Mouse (Mus musculus) neural tube, embryonic 14.5 days (tissue): ENCODE data around the gene Marc2. TPM values are rescaled to one million over a fixed set of nuclear protein-coding genes. Genes with fewer than 3 reads are reported as not detected.
A peak's percentile ranks its signal among the peaks of the same experiment; 100 is the strongest.

Experiments used
- ATAC-seq: fragments of 200-750 bp; cut with Nextera tagmentation; 2 replicates; pipeline ENCODE4 v1.8.0; 2017; ENCODE audit warnings: low read depth, mild to moderate bottlenecking, moderate TSS enrichment, moderate library complexity
- H3K27ac ChIP-seq: fragments of 300-500 bp; sonication (generic); 2 replicates; pipeline ENCODE4 v1.5.1; 2014; ENCODE audit warnings: low read depth, mild to moderate bottlenecking, control low read depth, low read length, moderate library complexity, mixed read lengths
- H3K27me3 ChIP-seq: fragments of 300-500 bp; sonication (generic); 2 replicates; pipeline ENCODE4 v1.6.1; 2014; ENCODE audit warnings: low read length; ENCODE audit not compliant: control insufficient read depth, insufficient read depth
- H3K36me3 ChIP-seq: fragments of 300-500 bp; sonication (generic); 2 replicates; pipeline ENCODE4 v1.6.1; 2014; ENCODE audit warnings: low read length, mixed read lengths; ENCODE audit not compliant: control insufficient read depth, insufficient read depth
- H3K4me1 ChIP-seq: fragments of 300-500 bp; sonication (generic); 2 replicates; pipeline ENCODE4 v1.6.1; 2014; ENCODE audit warnings: low read length; ENCODE audit not compliant: control insufficient read depth, insufficient read depth
- H3K4me2 ChIP-seq: fragments of 300-500 bp; sonication (generic); 2 replicates; pipeline ENCODE4 v1.6.1; 2014; ENCODE audit warnings: mild to moderate bottlenecking, low read depth, low read length, control low read depth
- H3K4me3 ChIP-seq: fragments of 300-500 bp; sonication (generic); 2 replicates; pipeline ENCODE4 v1.5.1; 2014; ENCODE audit warnings: low read depth, low read length, control low read depth, mixed read lengths
- H3K9ac ChIP-seq: fragments of 300-500 bp; sonication (generic); replicated peaks from 2 replicates; pipeline ENCODE4 v1.6.1; 2014; ENCODE audit warnings: low read depth, mild to moderate bottlenecking, control low read depth, low read length, mixed read lengths
- H3K9me3 ChIP-seq: fragments of 300-500 bp; sonication (generic); 2 replicates; pipeline ENCODE4 v1.6.1; 2016; ENCODE audit warnings: low read length; ENCODE audit not compliant: control insufficient read depth
- WGBS: fragments of 180-500 bp; shearing (Covaris S2); extraction: QIAGEN DNeasy Blood & Tissue Kit; methylation state at CpG from one replicate; pipeline ENCODE4 v1.1.7; 2014; 5-methylcytosine and 5-hydroxymethylcytosine counted together
- polyA plus RNA-seq: library from polyadenylated mRNA; unstranded; fragments of >200 nt; fragmentation: Nextera tagmentation; extraction: Ambion mirVana; gene quantifications from 2 replicates; pipeline ENCODE4 v1.2.1, GENCODE M21; 2014

Gene Marc2
- polyA plus RNA-seq, 1 experiment from 2014 or later, result 108 TPM

- no peak for ATAC-seq
- Histone ChIP-seq H3K27ac (no peak overlapping the region), H3K27me3 (no peaks in the 10 kb centered on the region; the same call in 1 of the 2 replicates), H3K4me1 (peaks cover 6% of the 10 kb centered on the region; the same call in 1 of the 2 replicates), H3K36me3 (no peaks in the 10 kb centered on the region), H3K9ac (no peak overlapping the region), H3K4me2 (no peak overlapping the region), H3K9me3 (no peaks in the 10 kb centered on the region), H3K4me3 (no peak overlapping the region)
- 71% methylated on average over 15 of the region's 15 CpGs for WGBS
Measured at GRCm38 (mm10) chr1:184807627-184808417, 38.4 kb downstream of the Marc2 start.

- WGBS, result 81% methylated on average over 7 of the region's 7 CpGs
- ATAC-seq, result no peak
- H3K36me3 ChIP-seq, result no peaks in the 10 kb centered on the region
Measured at GRCm38 (mm10) chr1:184807123-184807522, 39.1 kb downstream of the Marc2 start.

GRCm38 (mm10) chr1:184805749-184806148 lies 40.5 kb downstream of the Marc2 start:
- peaks cover 3% of the 10 kb centered on the region; the same call in 1 of the 2 replicates for H3K4me1 ChIP-seq
- H3K4me3 ChIP-seq, result no peak overlapping the region
- no peaks in the 10 kb centered on the region for H3K9me3 ChIP-seq
- no peak overlapping the region for H3K4me2 ChIP-seq
- H3K27ac ChIP-seq, result no peak overlapping the region
- no peaks in the 10 kb centered on the region for H3K36me3 ChIP-seq
- H3K9ac ChIP-seq, result no peak overlapping the region
- H3K27me3 ChIP-seq, result no peaks in the 10 kb centered on the region
- whole genome bisulfite sequencing, result 95% methylated on average over 4 of the region's 4 CpGs
- no peak for ATAC-seq

More at GRCm38 (mm10) chr1:184807123-184807522, 39.1 kb downstream of the Marc2 start:
- peaks cover 6% of the 10 kb centered on the region; the same call in 1 of the 2 replicates for H3K4me1 ChIP-seq
- H3K27me3 ChIP-seq, result no peaks in the 10 kb centered on the region; the same call in 1 of the 2 replicates
- no peak overlapping the region for H3K4me2 ChIP-seq
- H3K9me3 ChIP-seq, result no peaks in the 10 kb centered on the region
- H3K27ac ChIP-seq, result no peak overlapping the region
- no peak overlapping the region for H3K4me3 ChIP-seq
- H3K9ac ChIP-seq, result no peak overlapping the region

- H3K27ac ChIP-seq, result no peak overlapping the region
- no peak overlapping the region for H3K9ac ChIP-seq
- 0 out of 2 replicates have a peak overlapping the region, but pooled peaks have one; percentile 12 for H3K4me2 ChIP-seq
- no peaks in the 10 kb centered on the region for H3K36me3 ChIP-seq
- 16% methylated on average over 27 of the region's 27 CpGs for WGBS
- no peaks in the 10 kb centered on the region for H3K9me3 ChIP-seq
- H3K4me3 ChIP-seq, result no peak overlapping the region
- H3K27me3 ChIP-seq, result no peaks in the 10 kb centered on the region
- no peak; the same call in 1 of the 2 replicates for ATAC-seq
- no peaks in the 10 kb centered on the region for H3K4me1 ChIP-seq
Measured at GRCm38 (mm10) chr1:184793163-184793876, 52.9 kb downstream of the Marc2 start.

GRCm38 (mm10) chr1:184791109-184791508 lies 55.1 kb downstream of the Marc2 start:
- Histone ChIP-seq H3K27me3 (no peaks in the 10 kb centered on the region), H3K4me1 (no peaks in the 10 kb centered on the region), H3K4me2 (no peak overlapping the region), H3K27ac (no peak overlapping the region), H3K9ac (no peak overlapping the region), H3K9me3 (no peaks in the 10 kb centered on the region), H3K36me3 (no peaks in the 10 kb centered on the region), H3K4me3 (no peak overlapping the region)
- no peak for ATAC-seq
- WGBS, result 6% methylated on average over 2 of the region's 2 CpGs

GRCm38 (mm10) chr1:184786376-184787151 lies 59.7 kb downstream of the Marc2 start:
- 71% methylated on average over 13 of the region's 13 CpGs for whole genome bisulfite sequencing
- H3K27ac ChIP-seq, result no peak overlapping the region
- no peaks in the 10 kb centered on the region for H3K9me3 ChIP-seq
- no peaks in the 10 kb centered on the region for H3K4me1 ChIP-seq
- no peak overlapping the region for H3K4me3 ChIP-seq
- no peak overlapping the region for H3K9ac ChIP-seq
- H3K36me3 ChIP-seq, result no peaks in the 10 kb centered on the region
- ATAC-seq, result no peak
- no peaks in the 10 kb centered on the region for H3K27me3 ChIP-seq
- no peak overlapping the region for H3K4me2 ChIP-seq

- no peak for ATAC-seq
- no peaks in the 10 kb centered on the region for H3K27me3 ChIP-seq
- no peak overlapping the region for H3K9ac ChIP-seq
- H3K9me3 ChIP-seq, result no peaks in the 10 kb centered on the region
- H3K4me3 ChIP-seq, result no peak overlapping the region
- H3K4me2 ChIP-seq, result no peak overlapping the region
- no peaks in the 10 kb centered on the region for H3K36me3 ChIP-seq
- 82% methylated on average over 4 of the region's 4 CpGs for WGBS
- no peak overlapping the region for H3K27ac ChIP-seq
- no peaks in the 10 kb centered on the region for H3K4me1 ChIP-seq
Measured at GRCm38 (mm10) chr1:184783641-184784040, 62.6 kb downstream of the Marc2 start.

GRCm38 (mm10) chr1:184782161-184782513 lies 64.1 kb downstream of the Marc2 start:
- no peak overlapping the region for H3K9ac ChIP-seq
- ATAC-seq, result no peak
- no peaks in the 10 kb centered on the region for H3K27me3 ChIP-seq
- H3K4me1 ChIP-seq, result no peaks in the 10 kb centered on the region
- no peak overlapping the region for H3K27ac ChIP-seq
- H3K9me3 ChIP-seq, result no peaks in the 10 kb centered on the region
- H3K4me3 ChIP-seq, result no peak overlapping the region
- no peak overlapping the region for H3K4me2 ChIP-seq
- 68% methylated on average over 14 of the region's 14 CpGs for WGBS
- no peaks in the 10 kb centered on the region for H3K36me3 ChIP-seq
